Mouse (Mus musculus) G1E (cell line): Measurements from ENCODE around the gene Plod3.

Experiments used
- CTCF ChIP-seq: IDR thresholded peaks from 2 replicates; pipeline ENCODE4 v1.5.1; 2012; ENCODE audit warnings: low read depth, low read length, inconsistent platforms, mixed read lengths
- GATA1 ChIP-seq: IDR thresholded peaks from 2 replicates; pipeline ENCODE4 v1.6.1; 2012; ENCODE audit warnings: borderline replicate concordance, low read length, inconsistent platforms, mixed read lengths
- POLR2AphosphoS5 ChIP-seq: IDR thresholded peaks from 2 replicates; pipeline ENCODE4 v1.6.1; 2012; ENCODE audit warnings: low read depth, low read length, inconsistent platforms; ENCODE audit not compliant: insufficient replicate concordance
- TAL1 ChIP-seq: conservative IDR thresholded peaks from 2 replicates; pipeline ENCODE4 v1.6.1; 2012; ENCODE audit warnings: low read depth, low read length, inconsistent platforms, mixed read lengths

DNA sequence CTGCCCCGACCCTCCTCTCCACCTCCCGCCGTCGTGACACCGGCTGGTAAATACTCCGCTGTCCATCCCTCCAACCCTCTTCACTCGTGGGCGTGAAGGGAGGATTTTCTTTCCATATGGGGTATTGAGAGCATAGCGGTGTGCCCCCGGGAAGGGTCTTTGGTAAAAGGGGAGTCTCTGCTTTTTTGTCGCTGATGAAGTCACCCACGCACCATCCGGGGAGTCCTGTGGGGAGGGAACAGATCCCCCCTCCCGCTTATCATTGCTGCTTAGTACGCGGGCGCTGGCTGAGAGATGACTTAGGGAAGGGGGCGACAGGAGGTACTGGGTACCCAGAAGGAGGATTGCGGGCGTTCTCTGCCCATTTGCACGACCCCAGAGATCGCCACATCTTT lies 43.6 kb downstream of the Plod3 start:
- TF ChIP-seq CTCF (no peak), GATA1 (no peak), TAL1 (no peak), POLR2AphosphoS5 (no peak)
